Mouse (Mus musculus) cortical plate, adult 2 months (tissue): ENCODE measurements at regions not wholly inside any gene's neighbourhood (a gene's known extent, or its start where the extent isn't known, plus 50 kb on each side); places are given as distances from the start of the nearest gene placed in this dataset.

Experiments used
- CTCF ChIP-seq: fragments of 200-500 bp; IDR thresholded peaks from 2 replicates; pipeline ENCODE4 v1.5.1; 2011; ENCODE audit warnings: mild to moderate bottlenecking, control low read depth, low read length; ENCODE audit not compliant: insufficient read depth; ENCODE audit errors: extremely low read depth
- POLR2A ChIP-seq: fragments of 200-500 bp; IDR thresholded peaks from 2 replicates; pipeline ENCODE4 v1.6.1; 2011; ENCODE audit warnings: mild to moderate bottlenecking, low read length, control low read depth; ENCODE audit not compliant: insufficient read depth; ENCODE audit errors: extremely low read depth

DNA sequence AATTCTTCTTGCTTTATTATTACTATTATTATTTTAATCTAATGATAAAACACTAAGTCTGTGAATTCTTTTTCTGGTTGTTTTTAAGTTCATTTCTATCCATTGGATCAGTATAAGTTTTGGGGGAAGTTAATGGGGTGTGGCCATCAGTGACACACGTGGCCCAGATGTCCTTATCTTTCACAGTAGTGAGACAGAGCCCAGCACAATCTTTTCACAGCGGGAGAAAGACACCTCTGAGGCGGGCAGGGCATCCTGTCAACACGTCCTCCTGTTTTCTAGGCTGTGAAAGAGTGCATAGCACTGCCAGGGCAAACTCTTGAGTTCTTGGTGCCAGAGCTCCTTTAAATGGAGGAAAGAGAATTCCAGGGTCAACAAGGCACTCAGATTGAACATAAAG is 162.1 kb downstream of the Ifng start:
- no peak for TF ChIP-seq CTCF
- TF ChIP-seq POLR2A: no peak
